ENCODE assay signal across 8 mouse cellular contexts in the genomic region with DNA sequence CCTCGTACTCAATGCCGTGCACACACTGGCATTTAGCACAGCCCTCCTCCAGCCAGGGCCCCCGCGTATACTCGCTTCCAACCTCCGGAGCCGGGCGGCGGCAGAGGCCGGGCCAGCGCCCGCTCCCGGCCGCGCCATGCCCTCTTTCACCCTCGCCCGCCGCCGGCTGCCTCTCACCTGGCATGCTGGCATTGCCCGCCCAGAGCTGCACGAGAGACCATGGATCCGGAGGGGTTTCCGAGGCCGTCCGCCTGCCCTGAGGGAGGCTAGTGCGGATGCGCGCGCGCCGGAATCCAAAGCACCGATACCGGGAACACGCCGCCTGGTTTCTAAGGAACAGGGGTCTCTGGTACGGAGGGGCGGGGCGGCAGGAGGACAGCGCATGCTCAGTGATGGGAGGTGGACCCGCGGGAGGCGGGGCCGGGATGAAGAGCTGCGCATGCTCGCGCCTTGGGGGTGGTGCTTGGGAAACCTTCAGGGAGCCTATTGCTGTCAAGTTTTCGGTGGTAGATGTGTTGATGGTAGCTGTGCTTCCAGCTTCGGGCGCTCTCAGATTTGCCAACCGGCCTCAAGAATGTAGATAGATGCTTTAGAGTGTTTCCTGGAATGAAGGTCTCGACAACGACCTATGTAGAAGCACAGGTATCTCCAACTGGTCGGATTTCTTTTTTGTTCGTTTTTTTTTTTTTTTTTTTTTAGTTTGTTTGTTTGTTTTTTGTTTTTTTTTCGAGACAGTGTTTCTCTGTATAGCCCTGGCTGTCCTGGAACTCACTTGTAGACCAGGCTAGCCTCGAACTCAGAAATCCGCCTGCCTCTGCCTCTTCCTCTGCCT. TPM values are rescaled to one million over a fixed set of nuclear protein-coding genes. Genes with fewer than 3 reads are reported as not detected.
DNase-seq lines count a peak whose midpoint lies in the region; ATAC-seq lines count a peak whose summit lies in the region.

A gene (minus strand): TSS at position 388 of the 832 bp plus-strand sequence.

- DNase-seq in Muller cell, postnatal 12 days (ENCODE audit: inconsistent ontology term) = peak; percentile 98
- DNase-seq in cerebellum, adult 9-11 months = peak; percentile 96
- DNase-seq in frontal cortex, adult 2 months (ENCODE audit: extremely low spot score in 1 of 2, low spot score in 1 of 2) = peak; percentile 92 to 99
- DNase-seq in layer of hippocampus, postnatal 14 days (ENCODE audit: low spot score in 2 of 2) = peak; percentile 96 to 99
- DNase-seq in lung, postnatal 14 days = peak; percentile 99
- peak; percentile 80 for DNase-seq in retina, adult 2 months (ENCODE audit: low read depth, low spot score)
- peak; percentile 99 for DNase-seq in thymus, postnatal 36 days

- H3K9ac ChIP-seq in hindbrain, embryonic 12.5 days = peak within 1 kb of the TSS; percentile 91

- H3K4me1 ChIP-seq in hindbrain, embryonic 12.5 days = peaks cover 21% of the 10 kb centered on the region

- no peaks in the 10 kb centered on the region for H3K27me3 ChIP-seq in hindbrain, embryonic 12.5 days

- H3K9me3 ChIP-seq in hindbrain, embryonic 12.5 days (replicated peaks) = no peaks in the 10 kb centered on the region

- 3% methylated on average over 57 of the region's 57 CpGs for WGBS in hindbrain, embryonic 12.5 days

- H3K4me2 ChIP-seq in hindbrain, embryonic 12.5 days (replicated peaks) = peak within 1 kb of the TSS; percentile 73

- H3K36me3 ChIP-seq in hindbrain, embryonic 12.5 days = no peaks in the 10 kb centered on the region

- ATAC-seq in hindbrain, embryonic 12.5 days (ENCODE audit: low FRiP score) = peak; percentile 98

- H3K27ac ChIP-seq in hindbrain, embryonic 12.5 days = peak within 1 kb of the TSS; percentile 92

- peak within 1 kb of the TSS; percentile 85 for H3K4me3 ChIP-seq in hindbrain, embryonic 12.5 days

RNA-seq across cellular contexts. Expression of the gene that starts here (rescaled TPM):
- 18.1 and 21.5 TPM in 2 replicates for polyA plus RNA-seq in frontal cortex, adult 2 months (2012; rRNA removed)
- 63.8 and 68.1 TPM in 2 replicates for polyA plus RNA-seq in hindbrain, embryonic 12.5 days (2016; fragmentation: Nextera tagmentation; extraction: Ambion mirVana)
- total RNA-seq in layer of hippocampus, postnatal 14 days (2021) = 10 to 100 TPM; 21.5 to 26.7 TPM

Comparison
In these comparisons a context has a peak if more than half of its experiments do, and no peak if none do; other contexts are left out.
1. Peak in every context shown above with its lines: DNase-seq, ATAC-seq, H3K4me3 ChIP-seq and H3K27ac ChIP-seq.